Mouse (Mus musculus): ENCODE results near the gene Prkg2. TPM values are rescaled to one million over a fixed set of nuclear protein-coding genes. Genes with fewer than 3 reads are reported as not detected.

Gene Prkg2
- under 1 TPM; 0.66 to 0.75 TPM for total RNA-seq (2021)
- long read RNA-seq, experiment 1, full-length matches to known transcripts, result 1 of 1 reads
- long read RNA-seq, experiment 1, partial matches to known transcripts, result 0 of 1 reads
- long read RNA-seq, experiment 1, other reads (novel, unspliced or antisense), result 0 of 1 reads
- long read RNA-seq, experiment 2, full-length matches to known transcripts, result 1 of 1 reads
- long read RNA-seq, experiment 2, partial matches to known transcripts, result 0 of 1 reads
- long read RNA-seq, experiment 2, other reads (novel, unspliced or antisense), result 0 of 1 reads

DNA sequence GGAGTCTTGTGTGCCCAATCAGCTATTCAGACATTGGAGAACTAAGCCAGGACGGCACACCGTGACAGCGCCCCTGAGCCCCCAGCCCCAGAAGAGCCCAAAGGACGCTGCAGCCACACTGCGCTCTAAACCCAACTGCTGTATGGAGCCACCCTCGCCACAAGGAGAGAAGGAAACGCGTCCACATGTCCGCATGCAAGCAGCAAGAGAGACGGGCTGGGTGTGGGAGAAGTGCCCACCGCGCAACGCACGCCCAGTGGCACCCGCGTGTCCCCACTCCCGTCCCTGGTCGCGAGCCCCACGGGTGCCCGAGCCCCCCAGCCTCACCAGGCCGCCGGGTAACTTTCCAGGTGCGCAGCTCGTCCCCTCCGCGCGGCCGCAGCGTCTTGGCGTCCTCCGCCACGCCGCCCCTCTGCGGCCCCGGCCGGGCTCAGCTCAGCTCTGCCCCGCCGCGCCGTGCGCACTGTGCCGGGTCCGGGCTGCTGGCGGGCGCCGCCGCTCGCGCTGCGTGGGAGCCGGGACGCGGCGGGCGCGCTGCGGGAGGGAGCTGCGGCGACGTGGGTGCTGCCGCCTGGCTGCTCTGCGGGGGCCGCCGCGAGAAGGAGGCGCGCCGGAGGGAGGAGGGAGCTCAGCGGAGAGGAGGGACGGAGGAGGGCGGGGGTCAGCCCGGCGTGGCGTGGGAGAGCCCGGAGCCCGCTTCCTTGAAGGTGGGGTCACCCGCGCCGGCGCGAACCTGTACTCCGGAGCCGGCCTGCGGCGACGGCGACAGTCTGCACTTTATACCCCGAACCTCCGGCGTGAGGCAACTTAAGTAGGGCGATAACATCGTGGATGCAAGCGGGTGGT, at the start of gene Prkg2:
Prkg2 (minus strand) TSS at position 756 of the 846 bp plus-strand sequence.
- intact Hi-C loops (cut with DNase I), result no loop called here
- DNase-seq, result peak; percentile 42
- Histone ChIP-seq H3K4me3 (peak within 1 kb of the TSS; percentile 71), H3K27ac (0 out of 2 replicates have a peak within 1 kb of the TSS, but pooled peaks have one; percentile 38)
- no peak for TF ChIP-seq CTCF (IDR thresholded peaks at IDR 0.05)

- TF ChIP-seq CTCF (IDR thresholded peaks at IDR 0.05), result no peak
- no peak overlapping the region for H3K4me3 ChIP-seq
- DNase-seq, result no peak
- intact Hi-C loops (cut with DNase I), result no loop called here
- H3K27ac ChIP-seq, result no peak overlapping the region
These were observed 46.8 kb upstream of the Prkg2 start for GRCm38 (mm10) chr5:99083955-99084354.

GRCm38 (mm10) chr5:99078375-99078774, 41.2 kb upstream of the Prkg2 start:
- no peak overlapping the region for H3K27ac ChIP-seq
- DNase-seq, result no peak
- TF ChIP-seq CTCF (IDR thresholded peaks at IDR 0.05), result no peak
- no peak overlapping the region for H3K4me3 ChIP-seq
- intact Hi-C loops (cut with DNase I), result no loop called here

- DNase-seq, result no peak
- no peak overlapping the region for H3K27ac ChIP-seq
- no peak overlapping the region for H3K4me3 ChIP-seq
- no peak for TF ChIP-seq CTCF (IDR thresholded peaks at IDR 0.05)
- intact Hi-C loops (cut with DNase I), result no loop called here
These were observed 31.2 kb upstream of the Prkg2 start for GRCm38 (mm10) chr5:99068391-99068790.

DNA sequence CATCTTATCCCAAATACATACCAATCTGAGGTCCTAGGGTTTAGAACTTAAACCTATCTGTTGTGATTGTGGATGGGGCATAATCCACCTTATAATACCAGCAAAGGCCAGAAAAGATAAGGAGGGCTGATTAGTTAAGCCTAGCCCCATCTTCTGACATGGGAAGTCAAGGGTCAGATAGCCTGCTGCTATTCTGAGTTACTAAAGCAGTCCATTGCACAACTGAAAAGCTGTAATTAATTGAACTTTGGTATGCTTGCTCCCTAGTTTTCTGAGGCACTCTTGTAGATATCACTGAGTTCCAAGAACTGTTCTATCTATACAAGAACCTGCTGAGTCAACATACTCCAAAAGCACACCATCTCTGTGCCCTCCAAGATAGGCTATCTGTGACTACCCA, 25.4 kb upstream of the Prkg2 start:
- no peak overlapping the region for H3K27ac ChIP-seq
- no peak for DNase-seq
- TF ChIP-seq CTCF (IDR thresholded peaks at IDR 0.05), result no peak
- no peak overlapping the region for H3K4me3 ChIP-seq
- intact Hi-C loops (cut with DNase I), result no loop called here

- intact Hi-C loops (cut with DNase I), result no loop called here
- Histone ChIP-seq H3K4me3 (no peak overlapping the region), H3K27ac (no peak overlapping the region)
- TF ChIP-seq CTCF (IDR thresholded peaks at IDR 0.05), result no peak
- DNase-seq, result no peak
These were observed 1.9 kb upstream of the Prkg2 start for GRCm38 (mm10) chr5:99039021-99039420.

- Histone ChIP-seq H3K27ac (no peak overlapping the region), H3K4me3 (peak overlapping the region; percentile 71)
- intact Hi-C loops (cut with DNase I), result no loop called here
- TF ChIP-seq CTCF (IDR thresholded peaks at IDR 0.05), result no peak
- DNase-seq, result no peak
These were observed 276 bp upstream of the Prkg2 start for GRCm38 (mm10) chr5:99037442-99037811.

GRCm38 (mm10) chr5:99035961-99036360, 1.2 kb downstream of the Prkg2 start:
- no peak for DNase-seq
- intact Hi-C loops (cut with DNase I), result no loop called here
- Histone ChIP-seq H3K27ac (no peak overlapping the region), H3K4me3 (peak overlapping the region; percentile 71)
- TF ChIP-seq CTCF (IDR thresholded peaks at IDR 0.05), result no peak

DNA sequence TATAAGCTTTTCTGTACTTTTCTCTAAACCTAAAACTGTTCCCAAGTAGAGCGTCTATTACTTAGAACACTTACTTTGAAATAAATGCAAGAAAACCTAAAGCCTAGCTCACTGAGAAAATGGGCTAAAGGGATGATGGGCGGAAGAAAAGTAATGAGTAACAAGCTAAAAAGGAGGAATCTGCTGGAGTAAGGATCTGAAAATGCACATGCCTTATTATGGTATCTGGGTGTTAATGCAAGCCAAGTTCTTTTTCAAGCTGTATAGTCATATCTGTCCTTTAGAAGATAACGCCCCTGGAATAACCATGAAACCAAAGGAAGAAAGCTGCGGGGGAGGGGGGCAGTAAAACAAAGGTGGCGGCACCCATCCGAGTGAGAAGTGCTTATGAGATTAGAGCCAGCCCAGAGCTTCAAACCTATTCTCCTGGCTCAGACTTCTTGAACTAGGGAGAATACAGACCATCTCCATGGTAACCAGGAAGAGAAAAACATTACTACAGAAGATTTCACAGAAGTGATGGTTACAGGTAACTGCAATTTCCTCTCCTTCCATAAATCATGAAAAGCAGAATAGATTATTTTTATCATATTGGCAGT, 5.5 kb downstream of the Prkg2 start:
- TF ChIP-seq CTCF (IDR thresholded peaks at IDR 0.05), result no peak
- no peak for DNase-seq
- Histone ChIP-seq H3K4me3 (no peak overlapping the region), H3K27ac (no peak overlapping the region)
- intact Hi-C loops (cut with DNase I), result no loop called here

DNA sequence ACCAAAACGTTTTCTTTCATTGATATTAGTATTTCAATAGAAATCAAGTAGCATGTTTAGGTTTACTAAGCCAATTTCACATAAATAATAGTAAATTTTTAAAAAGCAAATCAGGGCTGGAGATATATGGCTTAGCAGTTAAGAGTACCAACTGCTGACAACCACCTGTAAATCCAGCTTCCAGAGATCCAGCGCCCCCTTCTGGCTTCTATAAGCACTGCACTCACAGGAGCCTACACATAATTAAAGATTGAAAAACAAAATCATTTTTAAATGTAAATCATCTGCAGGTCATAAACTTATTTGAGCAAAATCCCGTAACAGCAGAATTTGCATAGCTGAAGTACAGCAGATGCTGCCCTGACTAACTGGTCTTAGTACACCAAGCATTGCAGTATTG, 10.8 kb downstream of the Prkg2 start:
- intact Hi-C loops (cut with DNase I), result no loop called here
- H3K27ac ChIP-seq, result no peak overlapping the region
- no peak overlapping the region for H3K4me3 ChIP-seq
- DNase-seq, result no peak
- TF ChIP-seq CTCF (IDR thresholded peaks at IDR 0.05), result peak; percentile 13; the same call in 1 of the 2 replicates

DNA sequence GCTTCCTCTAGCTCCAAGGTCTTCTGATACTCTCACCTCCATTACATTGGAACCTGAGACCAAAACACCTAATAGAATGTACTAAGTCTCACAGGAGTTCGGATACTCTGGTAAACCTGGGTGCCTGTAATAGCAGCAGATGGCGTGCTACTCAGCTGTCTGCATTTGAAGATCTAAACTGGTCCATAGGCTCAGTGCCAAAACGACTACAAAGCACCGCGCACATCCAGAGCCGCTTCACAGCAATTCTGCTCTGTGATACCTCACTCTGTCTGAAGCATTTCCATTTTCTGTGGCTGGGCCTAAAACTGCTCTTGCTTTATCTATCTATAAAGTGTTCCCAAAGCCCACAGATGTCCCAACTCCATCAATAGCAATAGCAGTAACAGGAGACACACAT, 17.4 kb downstream of the Prkg2 start:
- H3K27ac ChIP-seq, result no peak overlapping the region

GRCm38 (mm10) chr5:99015140-99015539, 22.0 kb downstream of the Prkg2 start:
- intact Hi-C loops (cut with DNase I), result no loop called here
- H3K27ac ChIP-seq, result no peak overlapping the region
- no peak for DNase-seq
- H3K4me3 ChIP-seq, result no peak overlapping the region
- TF ChIP-seq CTCF (IDR thresholded peaks at IDR 0.05), result no peak

More for the DNA sequence above, 17.4 kb downstream of the Prkg2 start:
- no peak for DNase-seq
- intact Hi-C loops (cut with DNase I), result no loop called here
- no peak overlapping the region for H3K4me3 ChIP-seq
- TF ChIP-seq CTCF (IDR thresholded peaks at IDR 0.05), result no peak

Measured in gastrocnemius, adult 2 months (tissue).